Mouse (Mus musculus): ENCODE results near the gene Proz. TPM values are rescaled to one million over a fixed set of nuclear protein-coding genes. Genes with fewer than 3 reads are reported as not detected.
A peak's percentile ranks its signal among the peaks of the same experiment; 100 is the strongest.

Proz gene
- polyA plus RNA-seq, 1 experiment from 2014 or later = 0.43 TPM

DNA sequence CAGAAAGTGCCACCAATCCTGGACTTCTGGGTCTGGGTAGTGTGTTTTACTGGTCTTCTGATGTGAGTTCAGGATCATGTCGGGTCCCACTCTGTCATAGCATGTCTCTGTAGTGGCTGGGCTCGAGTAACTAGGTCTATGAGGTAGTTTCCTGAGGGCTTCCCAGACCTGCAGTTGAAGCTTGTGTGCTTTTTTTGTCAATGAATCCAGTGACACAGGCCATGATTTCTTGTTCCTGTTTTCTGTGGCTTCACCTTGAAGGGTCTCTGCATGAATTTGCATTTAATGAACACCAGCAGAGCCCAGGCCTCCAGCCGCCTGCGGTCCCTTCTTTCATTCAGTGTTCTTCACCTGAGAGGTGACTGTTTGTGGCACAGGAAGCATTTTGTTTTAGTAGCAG lies 52.5 kb downstream of the Proz start:
- no peak for ATAC-seq (replicated peaks; ENCODE audit: extremely low read depth, insufficient read depth, low FRiP score)
- no peak overlapping the region for H3K4me2 ChIP-seq (ENCODE audit: low read depth, low read length)
- no peaks in the 10 kb centered on the region for H3K9me3 ChIP-seq (replicated peaks; ENCODE audit: control insufficient read depth, low read length)
- no peak overlapping the region for H3K4me3 ChIP-seq (ENCODE audit: low read length)
- no peak overlapping the region for H3K9ac ChIP-seq (ENCODE audit: low read length)
- peaks cover 18% of the 10 kb centered on the region for H3K4me1 ChIP-seq (ENCODE audit: control insufficient read depth, insufficient read depth, low read length)
- 86% methylated on average over 4 of the region's 4 CpGs for WGBS
- H3K27me3 ChIP-seq (ENCODE audit: control insufficient read depth, insufficient read depth, low read length) = no peaks in the 10 kb centered on the region
- H3K27ac ChIP-seq (ENCODE audit: low read length) = no peak overlapping the region
- H3K36me3 ChIP-seq (ENCODE audit: control insufficient read depth, insufficient read depth) = 0 out of 2 replicates have a peak, but pooled peaks cover 11% of the 10 kb centered on the region

DNA sequence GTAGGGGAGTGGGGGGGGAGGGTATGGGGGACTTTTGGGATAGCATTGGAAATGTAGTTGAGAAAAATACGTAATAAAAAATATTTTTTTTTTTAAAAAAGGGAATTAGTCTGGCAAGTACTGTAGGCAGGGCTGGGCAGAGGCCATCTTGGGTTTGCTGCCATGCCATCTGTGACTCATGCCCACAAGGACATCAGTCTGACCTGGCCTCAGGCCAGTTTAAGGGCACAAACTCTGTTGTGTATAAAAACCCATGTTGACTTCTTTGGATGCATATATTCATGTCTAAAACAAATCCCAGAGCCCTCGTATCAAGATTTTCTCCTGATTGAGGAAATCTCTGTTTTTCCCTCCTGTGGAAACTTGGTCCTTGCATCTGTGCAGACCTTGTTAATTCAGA lies 56.4 kb downstream of the Proz start:
- H3K9ac ChIP-seq (ENCODE audit: low read length) = no peak overlapping the region
- no peak overlapping the region for H3K4me3 ChIP-seq (ENCODE audit: low read length)
- peaks cover 12% of the 10 kb centered on the region for H3K4me1 ChIP-seq (ENCODE audit: control insufficient read depth, insufficient read depth, low read length)
- no peaks in the 10 kb centered on the region for H3K27me3 ChIP-seq (ENCODE audit: control insufficient read depth, insufficient read depth, low read length)
- peaks cover 17% of the 10 kb centered on the region for H3K36me3 ChIP-seq (ENCODE audit: control insufficient read depth, insufficient read depth)
- ATAC-seq (replicated peaks; ENCODE audit: extremely low read depth, insufficient read depth, low FRiP score) = no peak
- H3K9me3 ChIP-seq (replicated peaks; ENCODE audit: control insufficient read depth, low read length) = no peaks in the 10 kb centered on the region
- WGBS = 95% methylated on average over 2 of the region's 2 CpGs
- H3K4me2 ChIP-seq (ENCODE audit: low read depth, low read length) = no peak overlapping the region
- H3K27ac ChIP-seq (ENCODE audit: low read length) = no peak overlapping the region

DNA sequence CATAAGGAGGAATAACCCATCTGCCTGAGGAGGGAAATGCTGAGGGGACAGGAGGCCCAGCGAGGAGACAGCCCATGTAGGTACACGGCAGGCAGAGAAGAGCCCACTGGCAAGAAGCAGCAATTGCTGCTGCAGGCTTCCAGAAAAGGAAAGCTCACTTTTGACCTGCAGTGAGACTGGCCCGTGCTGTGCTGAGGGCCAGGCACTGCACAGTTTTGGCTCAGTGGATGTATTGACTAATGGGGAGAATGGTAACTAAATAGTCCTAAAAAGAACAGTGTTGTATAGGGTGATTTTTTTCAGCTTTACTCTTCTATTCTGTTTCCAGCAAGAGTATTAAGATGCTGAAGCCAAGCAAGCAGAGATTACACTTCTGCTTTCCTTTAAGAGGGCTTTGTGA lies 57.8 kb downstream of the Proz start:
- no peaks in the 10 kb centered on the region for H3K9me3 ChIP-seq (replicated peaks; ENCODE audit: control insufficient read depth, low read length)
- no peak overlapping the region for H3K27ac ChIP-seq (ENCODE audit: low read length)
- peaks cover 26% of the 10 kb centered on the region for H3K4me1 ChIP-seq (ENCODE audit: control insufficient read depth, insufficient read depth, low read length)
- no peak overlapping the region for H3K4me2 ChIP-seq (ENCODE audit: low read depth, low read length)
- 75% methylated on average over 3 of the region's 3 CpGs for WGBS
- H3K9ac ChIP-seq (ENCODE audit: low read length) = no peak overlapping the region
- no peak for ATAC-seq (replicated peaks; ENCODE audit: extremely low read depth, insufficient read depth, low FRiP score)
- no peak overlapping the region for H3K4me3 ChIP-seq (ENCODE audit: low read length)
- H3K36me3 ChIP-seq (ENCODE audit: control insufficient read depth, insufficient read depth) = peaks cover 19% of the 10 kb centered on the region
- no peaks in the 10 kb centered on the region for H3K27me3 ChIP-seq (ENCODE audit: control insufficient read depth, insufficient read depth, low read length)

DNA sequence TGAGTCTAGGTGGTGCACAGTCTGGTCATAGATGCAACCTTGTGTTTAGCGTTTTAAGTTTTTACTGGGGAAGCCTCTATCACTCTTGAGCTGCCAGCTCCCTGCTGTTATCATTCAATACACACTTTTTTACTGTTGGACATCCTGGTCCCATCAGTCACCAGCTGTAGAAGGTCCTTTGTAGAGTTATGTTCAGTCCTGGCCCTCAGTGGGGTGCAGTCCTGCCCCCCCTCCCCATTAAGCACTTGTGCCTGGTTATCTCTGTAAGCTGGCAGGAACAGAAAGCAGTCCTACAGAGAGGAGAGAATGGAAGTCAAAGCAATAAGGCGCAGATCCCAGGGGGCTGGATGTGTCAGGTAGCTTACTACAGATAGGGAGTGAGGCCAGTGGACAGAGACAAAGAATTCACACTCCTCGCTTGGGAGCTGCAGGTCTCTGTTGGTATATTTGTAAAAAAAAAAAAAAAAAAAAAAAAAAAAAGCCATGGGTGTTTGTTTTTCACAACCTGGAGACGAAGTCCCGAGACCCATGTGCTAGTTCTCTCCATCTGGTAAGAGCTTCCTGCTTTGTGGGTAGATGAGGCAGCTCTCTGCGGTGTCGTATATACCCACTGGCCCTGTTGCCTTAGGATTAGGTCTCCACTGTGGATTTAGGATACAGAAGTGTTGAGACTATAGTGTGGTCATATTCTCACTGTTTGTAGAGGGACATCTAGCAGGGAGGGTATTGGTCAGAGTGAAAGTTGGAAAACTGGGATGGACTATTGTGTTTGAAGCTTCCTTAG lies 60.4 kb downstream of the Proz start:
- Histone ChIP-seq H3K4me3 (ENCODE audit: low read length) (no peak overlapping the region), H3K27me3 (ENCODE audit: control insufficient read depth, insufficient read depth, low read length) (no peaks in the 10 kb centered on the region), H3K9me3 (replicated peaks; ENCODE audit: control insufficient read depth, low read length) (no peaks in the 10 kb centered on the region), H3K4me2 (ENCODE audit: low read depth, low read length) (no peak overlapping the region), H3K36me3 (ENCODE audit: control insufficient read depth, insufficient read depth) (peaks cover 32% of the 10 kb centered on the region), H3K4me1 (ENCODE audit: control insufficient read depth, insufficient read depth, low read length) (peaks cover 26% of the 10 kb centered on the region), H3K9ac (ENCODE audit: low read length) (no peak overlapping the region), H3K27ac (ENCODE audit: low read length) (peak overlapping the region; percentile 23)
- WGBS = 58% methylated on average over 7 of the region's 7 CpGs
- peak; percentile 59; the same call in 1 of the 2 replicates for ATAC-seq (replicated peaks; ENCODE audit: extremely low read depth, insufficient read depth, low FRiP score)

DNA sequence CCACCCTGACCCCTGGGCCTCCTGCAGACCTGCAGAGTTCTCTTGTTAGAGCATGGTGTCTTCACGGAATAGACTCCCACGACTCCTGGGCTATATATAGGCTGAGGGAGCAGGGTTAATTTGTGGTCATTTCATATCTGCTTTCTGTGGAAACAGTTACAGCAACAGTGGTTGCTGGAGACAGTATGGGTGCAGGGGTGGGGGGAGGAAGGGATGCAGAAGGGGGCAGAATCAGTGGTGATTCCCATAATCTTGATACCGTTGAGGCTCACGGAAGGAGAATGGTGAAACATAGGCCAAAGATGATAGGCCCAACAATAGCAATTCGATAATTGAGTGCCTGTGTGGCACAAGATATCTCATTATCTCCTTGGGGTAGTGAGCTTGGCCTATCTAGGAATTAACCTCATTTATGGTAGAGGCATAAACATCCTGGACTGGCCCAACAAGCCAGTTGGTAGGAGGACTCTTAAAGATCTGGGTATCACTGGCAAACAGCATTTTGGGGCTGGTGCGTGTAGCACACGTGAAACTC lies 62.2 kb downstream of the Proz start:
- no peak overlapping the region for H3K9ac ChIP-seq (ENCODE audit: low read length)
- no peaks in the 10 kb centered on the region for H3K9me3 ChIP-seq (replicated peaks; ENCODE audit: control insufficient read depth, low read length)
- ATAC-seq (replicated peaks; ENCODE audit: extremely low read depth, insufficient read depth, low FRiP score) = no peak
- H3K4me2 ChIP-seq (ENCODE audit: low read depth, low read length) = no peak overlapping the region
- peaks cover 45% of the 10 kb centered on the region for H3K36me3 ChIP-seq (ENCODE audit: control insufficient read depth, insufficient read depth)
- 62% methylated on average over 7 of the region's 7 CpGs for WGBS
- no peak overlapping the region for H3K27ac ChIP-seq (ENCODE audit: low read length)
- peaks cover 26% of the 10 kb centered on the region for H3K4me1 ChIP-seq (ENCODE audit: control insufficient read depth, insufficient read depth, low read length)
- no peak overlapping the region for H3K4me3 ChIP-seq (ENCODE audit: low read length)
- H3K27me3 ChIP-seq (ENCODE audit: control insufficient read depth, insufficient read depth, low read length) = no peaks in the 10 kb centered on the region

DNA sequence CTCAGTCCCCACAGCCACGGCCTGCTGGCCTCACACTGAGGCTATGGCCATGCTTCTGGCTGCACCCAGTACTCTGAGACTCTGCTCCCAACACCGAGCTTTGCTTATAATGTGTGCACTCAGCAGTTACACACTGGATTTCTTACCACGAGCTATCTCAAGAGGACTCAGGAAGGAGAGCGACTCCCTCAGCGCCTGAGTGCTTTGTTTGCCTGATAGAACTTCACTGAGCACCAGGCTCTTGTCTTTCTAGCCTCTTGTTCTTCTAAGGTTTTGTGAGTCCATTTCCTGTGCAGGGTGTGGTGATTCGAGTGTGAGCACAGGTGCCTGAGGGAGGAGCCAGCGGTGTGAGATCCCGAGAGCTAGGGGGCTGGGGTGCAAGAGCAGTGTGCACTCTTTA lies 64.2 kb downstream of the Proz start:
- no peak overlapping the region for H3K4me3 ChIP-seq (ENCODE audit: low read length)
- H3K4me1 ChIP-seq (ENCODE audit: control insufficient read depth, insufficient read depth, low read length) = peaks cover 26% of the 10 kb centered on the region
- no peak for ATAC-seq (replicated peaks; ENCODE audit: extremely low read depth, insufficient read depth, low FRiP score)
- 85% methylated on average over 8 of the region's 8 CpGs for WGBS
- H3K27ac ChIP-seq (ENCODE audit: low read length) = no peak overlapping the region
- no peaks in the 10 kb centered on the region for H3K9me3 ChIP-seq (replicated peaks; ENCODE audit: control insufficient read depth, low read length)
- no peak overlapping the region for H3K9ac ChIP-seq (ENCODE audit: low read length)
- H3K36me3 ChIP-seq (ENCODE audit: control insufficient read depth, insufficient read depth) = peaks cover 53% of the 10 kb centered on the region
- no peaks in the 10 kb centered on the region for H3K27me3 ChIP-seq (ENCODE audit: control insufficient read depth, insufficient read depth, low read length)
- no peak overlapping the region for H3K4me2 ChIP-seq (ENCODE audit: low read depth, low read length)

Other genes starting within 250 kb of the Proz start
- 11.0 and 11.1 TPM in 2 replicates for gene Mcf2l, start 187.1 kb upstream of the Proz start, polyA plus RNA-seq (2015; fragmentation: Nextera tagmentation; extraction: Ambion mirVana)
- gene F7, start 34.9 kb upstream of the Proz start, polyA plus RNA-seq (2015; fragmentation: Nextera tagmentation; extraction: Ambion mirVana) = not detected in 2 replicates
- gene F10, start 23.6 kb upstream of the Proz start, polyA plus RNA-seq (2015; fragmentation: Nextera tagmentation; extraction: Ambion mirVana) = 1.2 and 1.6 TPM in 2 replicates
- 25.7 and 26.1 TPM in 2 replicates for gene Pcid2, start 44.5 kb downstream of the Proz start, polyA plus RNA-seq (2015; fragmentation: Nextera tagmentation; extraction: Ambion mirVana)
- 100 TPM in 2 replicates for gene Cul4a, start 44.7 kb downstream of the Proz start, polyA plus RNA-seq (2015; fragmentation: Nextera tagmentation; extraction: Ambion mirVana)
- gene Lamp1, start 98.2 kb downstream of the Proz start, polyA plus RNA-seq (2015; fragmentation: Nextera tagmentation; extraction: Ambion mirVana) = 317 and 318 TPM in 2 replicates
- 11.0 and 12.2 TPM in 2 replicates for gene Grtp1, start 139.7 kb downstream of the Proz start, polyA plus RNA-seq (2015; fragmentation: Nextera tagmentation; extraction: Ambion mirVana)
- 250 and 252 TPM in 2 replicates for gene Adprhl1, start 193.2 kb downstream of the Proz start, polyA plus RNA-seq (2015; fragmentation: Nextera tagmentation; extraction: Ambion mirVana)
- 32.2 and 32.6 TPM in 2 replicates for gene Dcun1d2, start 227.2 kb downstream of the Proz start, polyA plus RNA-seq (2015; fragmentation: Nextera tagmentation; extraction: Ambion mirVana)
- 32.1 and 35.0 TPM in 2 replicates for gene Tmco3, start 227.3 kb downstream of the Proz start, polyA plus RNA-seq (2015; fragmentation: Nextera tagmentation; extraction: Ambion mirVana)

Data from heart, embryonic 16.5 days (tissue).